Mouse (Mus musculus) neural tube, embryonic 14.5 days (tissue): Measurements from ENCODE around the gene Fubp1. TPM values are rescaled to one million over a fixed set of nuclear protein-coding genes. Genes with fewer than 3 reads are reported as not detected.

ENCODE experiments used
- ATAC-seq: fragments of 200-750 bp; cut with Nextera tagmentation; 2 replicates; pipeline ENCODE4 v1.8.0; 2017; ENCODE audit warnings: low read depth, mild to moderate bottlenecking, moderate TSS enrichment, moderate library complexity
- H3K27ac ChIP-seq: fragments of 300-500 bp; sonication (generic); 2 replicates; pipeline ENCODE4 v1.5.1; 2014; ENCODE audit warnings: low read depth, mild to moderate bottlenecking, control low read depth, low read length, moderate library complexity, mixed read lengths
- H3K27me3 ChIP-seq: fragments of 300-500 bp; sonication (generic); 2 replicates; pipeline ENCODE4 v1.6.1; 2014; ENCODE audit warnings: low read length; ENCODE audit not compliant: control insufficient read depth, insufficient read depth
- H3K36me3 ChIP-seq: fragments of 300-500 bp; sonication (generic); 2 replicates; pipeline ENCODE4 v1.6.1; 2014; ENCODE audit warnings: low read length, mixed read lengths; ENCODE audit not compliant: control insufficient read depth, insufficient read depth
- H3K4me1 ChIP-seq: fragments of 300-500 bp; sonication (generic); 2 replicates; pipeline ENCODE4 v1.6.1; 2014; ENCODE audit warnings: low read length; ENCODE audit not compliant: control insufficient read depth, insufficient read depth
- H3K4me2 ChIP-seq: fragments of 300-500 bp; sonication (generic); 2 replicates; pipeline ENCODE4 v1.6.1; 2014; ENCODE audit warnings: mild to moderate bottlenecking, low read depth, low read length, control low read depth
- H3K4me3 ChIP-seq: fragments of 300-500 bp; sonication (generic); 2 replicates; pipeline ENCODE4 v1.5.1; 2014; ENCODE audit warnings: low read depth, low read length, control low read depth, mixed read lengths
- H3K9ac ChIP-seq: fragments of 300-500 bp; sonication (generic); replicated peaks from 2 replicates; pipeline ENCODE4 v1.6.1; 2014; ENCODE audit warnings: low read depth, mild to moderate bottlenecking, control low read depth, low read length, mixed read lengths
- H3K9me3 ChIP-seq: fragments of 300-500 bp; sonication (generic); 2 replicates; pipeline ENCODE4 v1.6.1; 2016; ENCODE audit warnings: low read length; ENCODE audit not compliant: control insufficient read depth
- WGBS: fragments of 180-500 bp; shearing (Covaris S2); extraction: QIAGEN DNeasy Blood & Tissue Kit; methylation state at CpG from one replicate; pipeline ENCODE4 v1.1.7; 2014; 5-methylcytosine and 5-hydroxymethylcytosine counted together
- polyA plus RNA-seq: library from polyadenylated mRNA; unstranded; fragments of >200 nt; fragmentation: Nextera tagmentation; extraction: Ambion mirVana; gene quantifications from 2 replicates; pipeline ENCODE4 v1.2.1, GENCODE M21; 2014

Gene Fubp1
- polyA plus RNA-seq, 1 experiment from 2014 or later: 223 TPM

- no peak overlapping the region for H3K27ac ChIP-seq
- no peaks in the 10 kb centered on the region for H3K27me3 ChIP-seq
- no peak overlapping the region for H3K4me2 ChIP-seq
- H3K36me3 ChIP-seq: peaks cover 9% of the 10 kb centered on the region
- no peak for ATAC-seq
- H3K4me1 ChIP-seq: no peaks in the 10 kb centered on the region
- 81% methylated on average over 6 of the region's 6 CpGs for WGBS
- no peaks in the 10 kb centered on the region for H3K9me3 ChIP-seq
- no peak overlapping the region for H3K9ac ChIP-seq
- H3K4me3 ChIP-seq: no peak overlapping the region
Measured at GRCm38 (mm10) chr3:152271876-152272275, 61.7 kb downstream of the Fubp1 start.

- ATAC-seq: no peak
- 75% methylated on average over 20 of the region's 20 CpGs for WGBS
- no peak overlapping the region for H3K27ac ChIP-seq
Measured at GRCm38 (mm10) chr3:152272974-152273685, 62.9 kb downstream of the Fubp1 start.

GRCm38 (mm10) chr3:152275008-152275407, 64.8 kb downstream of the Fubp1 start:
- Histone ChIP-seq H3K27ac (no peak overlapping the region), H3K9me3 (no peaks in the 10 kb centered on the region), H3K27me3 (no peaks in the 10 kb centered on the region), H3K36me3 (peaks cover 11% of the 10 kb centered on the region), H3K4me3 (no peak overlapping the region), H3K4me1 (no peaks in the 10 kb centered on the region), H3K4me2 (no peak overlapping the region), H3K9ac (no peak overlapping the region)
- ATAC-seq: no peak
- 80% methylated on average over 8 of the region's 8 CpGs for WGBS

More at GRCm38 (mm10) chr3:152272974-152273685, 62.9 kb downstream of the Fubp1 start:
- Histone ChIP-seq H3K9me3 (no peaks in the 10 kb centered on the region), H3K9ac (no peak overlapping the region), H3K36me3 (peaks cover 11% of the 10 kb centered on the region), H3K27me3 (no peaks in the 10 kb centered on the region), H3K4me3 (no peak overlapping the region), H3K4me1 (no peaks in the 10 kb centered on the region), H3K4me2 (no peak overlapping the region)

GRCm38 (mm10) chr3:152276935-152277334, 66.7 kb downstream of the Fubp1 start:
- no peak for ATAC-seq
- Histone ChIP-seq H3K4me3 (no peak overlapping the region), H3K4me2 (no peak overlapping the region), H3K36me3 (peaks cover 11% of the 10 kb centered on the region), H3K27ac (no peak overlapping the region), H3K4me1 (no peaks in the 10 kb centered on the region), H3K27me3 (no peaks in the 10 kb centered on the region), H3K9me3 (no peaks in the 10 kb centered on the region), H3K9ac (no peak overlapping the region)
- WGBS: 95% methylated on average over 3 of the region's 3 CpGs

- Histone ChIP-seq H3K4me3 (no peak overlapping the region), H3K27ac (no peak overlapping the region), H3K9me3 (no peaks in the 10 kb centered on the region), H3K4me2 (no peak overlapping the region), H3K9ac (no peak overlapping the region), H3K36me3 (peaks cover 17% of the 10 kb centered on the region), H3K4me1 (no peaks in the 10 kb centered on the region), H3K27me3 (no peaks in the 10 kb centered on the region)
- ATAC-seq: no peak
- WGBS: 94% methylated on average over 2 of the region's 2 CpGs
Measured at GRCm38 (mm10) chr3:152277912-152278311, 67.7 kb downstream of the Fubp1 start.

- Histone ChIP-seq H3K4me3 (no peak overlapping the region), H3K9ac (no peak overlapping the region), H3K4me2 (no peak overlapping the region), H3K27ac (no peak overlapping the region), H3K9me3 (no peaks in the 10 kb centered on the region), H3K4me1 (no peaks in the 10 kb centered on the region), H3K36me3 (peaks cover 22% of the 10 kb centered on the region), H3K27me3 (no peaks in the 10 kb centered on the region)
- 83% methylated on average over 2 of the region's 2 CpGs for WGBS
- no peak for ATAC-seq
Measured at GRCm38 (mm10) chr3:152278431-152278830, 68.2 kb downstream of the Fubp1 start.

GRCm38 (mm10) chr3:152282126-152282525, 71.9 kb downstream of the Fubp1 start:
- peaks cover 20% of the 10 kb centered on the region for H3K36me3 ChIP-seq
- no peaks in the 10 kb centered on the region for H3K27me3 ChIP-seq
- no peak overlapping the region for H3K9ac ChIP-seq
- no peak overlapping the region for H3K27ac ChIP-seq
- no peak overlapping the region for H3K4me3 ChIP-seq
- no peaks in the 10 kb centered on the region for H3K4me1 ChIP-seq
- WGBS: 33% methylated on average over 3 of the region's 3 CpGs
- no peak for ATAC-seq
- H3K9me3 ChIP-seq: no peaks in the 10 kb centered on the region
- H3K4me2 ChIP-seq: no peak overlapping the region

- Histone ChIP-seq H3K27me3 (no peaks in the 10 kb centered on the region), H3K9me3 (no peaks in the 10 kb centered on the region), H3K27ac (no peak overlapping the region), H3K4me1 (no peaks in the 10 kb centered on the region), H3K4me2 (no peak overlapping the region), H3K9ac (no peak overlapping the region), H3K4me3 (no peak overlapping the region), H3K36me3 (peaks cover 22% of the 10 kb centered on the region)
- 97% methylated on average over 1 of the region's 1 CpGs for WGBS
- no peak for ATAC-seq
Measured at GRCm38 (mm10) chr3:152284306-152284705, 74.1 kb downstream of the Fubp1 start.

- Histone ChIP-seq H3K4me1 (no peaks in the 10 kb centered on the region), H3K27ac (no peak overlapping the region), H3K4me3 (no peak overlapping the region), H3K9ac (no peak overlapping the region), H3K27me3 (no peaks in the 10 kb centered on the region), H3K9me3 (no peaks in the 10 kb centered on the region), H3K36me3 (peaks cover 22% of the 10 kb centered on the region), H3K4me2 (no peak overlapping the region)
- WGBS: 92% methylated on average over 5 of the region's 5 CpGs
- no peak for ATAC-seq
Measured at GRCm38 (mm10) chr3:152284759-152285158, 74.5 kb downstream of the Fubp1 start.
